Mouse (Mus musculus): ENCODE results near the gene Mif4gd.
"Not testable (repeated sequence)": the region's sequence is repeated elsewhere in the genome, so short reads cannot be mapped to it uniquely, and the experiment has no call there.

Mif4gd gene

GRCm38 (mm10) chr11:115612410-115613137 lies at the start of gene Mif4gd:
TSS of gene Mif4gd (minus strand) at chr11:115612969.
- DNase-seq: peak; percentile 96

- no peak for DNase-seq
These were observed 47.6 kb upstream of the Mif4gd start for GRCm38 (mm10) chr11:115660376-115660775.

GRCm38 (mm10) chr11:115658521-115658920 lies 45.8 kb upstream of the Mif4gd start:
- no peak for DNase-seq

- no peak for DNase-seq
These were observed 41.4 kb upstream of the Mif4gd start for GRCm38 (mm10) chr11:115654128-115654527.

- no peak for DNase-seq
These were observed 40.4 kb upstream of the Mif4gd start for GRCm38 (mm10) chr11:115653194-115653593.

GRCm38 (mm10) chr11:115651680-115652079 lies 38.9 kb upstream of the Mif4gd start:
- DNase-seq: no peak

GRCm38 (mm10) chr11:115649706-115650105 lies 36.9 kb upstream of the Mif4gd start:
- peak; percentile 35 to 68 for DNase-seq

GRCm38 (mm10) chr11:115647459-115647858 lies 34.7 kb upstream of the Mif4gd start:
- DNase-seq: peak in 1 of 2 experiments; percentile 64

GRCm38 (mm10) chr11:115646439-115646838 lies 33.7 kb upstream of the Mif4gd start:
- no peak for DNase-seq

- DNase-seq: not testable (repeated sequence)
These were observed 32.7 kb upstream of the Mif4gd start for GRCm38 (mm10) chr11:115645498-115645897.

GRCm38 (mm10) chr11:115644308-115644707 lies 31.5 kb upstream of the Mif4gd start:
- DNase-seq: no peak

- no peak for DNase-seq
These were observed 30.5 kb upstream of the Mif4gd start for GRCm38 (mm10) chr11:115643265-115643664.

GRCm38 (mm10) chr11:115642705-115643104 lies 29.9 kb upstream of the Mif4gd start:
- no peak for DNase-seq

GRCm38 (mm10) chr11:115641664-115642036 lies 28.9 kb upstream of the Mif4gd start:
- DNase-seq: no peak

- no peak for DNase-seq
These were observed 28.4 kb upstream of the Mif4gd start for GRCm38 (mm10) chr11:115640978-115641663.

- DNase-seq: no peak
These were observed 27.6 kb upstream of the Mif4gd start for GRCm38 (mm10) chr11:115640311-115640828.

GRCm38 (mm10) chr11:115639540-115639939 lies 26.8 kb upstream of the Mif4gd start:
- DNase-seq: no peak

GRCm38 (mm10) chr11:115638498-115639409 lies 26.0 kb upstream of the Mif4gd start:
- DNase-seq: no peak

GRCm38 (mm10) chr11:115636960-115637359 lies 24.2 kb upstream of the Mif4gd start:
- DNase-seq: no peak

GRCm38 (mm10) chr11:115635484-115635883 lies 22.7 kb upstream of the Mif4gd start:
- DNase-seq: no peak

- DNase-seq: no peak
These were observed 22.3 kb upstream of the Mif4gd start for GRCm38 (mm10) chr11:115635041-115635440.

- DNase-seq: no peak
These were observed 21.3 kb upstream of the Mif4gd start for GRCm38 (mm10) chr11:115634109-115634508.

- no peak for DNase-seq
These were observed 20.1 kb upstream of the Mif4gd start for GRCm38 (mm10) chr11:115632862-115633261.

All from kidney, postnatal 25 days (tissue).